Mouse (Mus musculus): ENCODE results near the gene Plekhb2.

Plekhb2 gene

DNA sequence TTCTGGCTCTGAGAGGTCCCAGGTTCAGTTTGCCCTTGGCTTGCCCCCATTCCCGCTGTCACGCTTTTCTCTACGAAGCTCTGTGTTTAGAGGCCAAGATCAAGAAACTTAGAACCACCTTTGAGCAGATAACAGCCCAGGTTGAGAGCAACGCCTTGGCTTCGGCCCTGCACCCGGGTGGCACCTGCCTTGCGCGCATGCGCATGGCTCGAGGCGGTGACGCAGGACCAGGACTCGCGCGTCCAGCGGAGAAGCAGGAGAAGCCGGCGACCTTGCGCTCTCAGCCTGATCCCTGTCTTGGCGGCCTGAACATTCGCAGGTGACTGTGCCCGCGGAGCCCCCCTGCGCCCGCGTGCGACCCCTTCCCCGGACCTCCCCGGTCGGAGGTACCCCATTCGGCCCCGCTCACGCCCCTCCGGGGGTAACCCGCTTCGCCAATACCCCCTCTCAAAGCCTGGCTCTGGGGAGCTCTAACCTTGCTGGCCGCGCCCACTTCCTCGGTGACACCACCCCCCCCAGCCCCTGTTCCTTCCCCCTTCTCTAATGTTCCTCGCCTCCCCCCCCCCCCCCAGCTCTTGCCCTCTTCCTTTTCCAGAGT is at the start of gene Plekhb2:
Gene Plekhb2, plus strand, starts transcription at position 232 of the 598 bp plus-strand sequence.
- peak; percentile 93 for DNase-seq (ENCODE audit: low read depth, low spot score)

DNA sequence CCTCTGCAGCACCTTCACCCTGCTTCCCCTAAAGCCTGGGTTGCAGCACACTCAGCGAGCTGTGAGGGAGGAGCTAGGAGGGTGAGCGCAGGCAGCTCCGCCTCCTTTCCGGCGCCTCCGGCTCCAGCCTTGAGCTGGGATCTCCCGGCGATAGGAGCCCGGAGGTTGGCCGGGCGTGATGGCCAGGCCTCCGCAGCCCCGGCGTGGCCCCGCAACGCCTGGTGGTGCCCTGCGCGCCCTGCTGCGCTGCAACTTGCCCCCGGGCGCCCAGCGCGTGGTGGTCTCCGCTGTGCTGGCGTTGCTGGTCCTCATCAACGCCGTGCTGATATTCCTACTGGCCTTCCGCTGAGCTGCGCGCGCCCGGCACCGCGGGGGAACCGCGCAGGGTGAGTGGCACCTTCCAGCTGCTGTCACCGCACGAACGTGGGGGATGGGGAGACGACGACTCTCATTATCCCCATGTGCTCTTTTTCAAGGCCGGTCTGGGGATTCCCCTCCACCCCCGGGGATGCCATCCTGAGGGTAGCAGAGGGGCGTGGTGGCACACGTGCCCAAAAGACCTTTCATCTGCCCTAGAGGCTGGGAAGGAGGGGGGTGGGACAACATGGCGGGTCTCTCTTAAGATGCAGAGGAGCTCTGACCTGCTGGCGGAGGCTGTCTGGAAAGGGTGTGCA is 48.0 kb upstream of the Plekhb2 start:
- DNase-seq (ENCODE audit: low read depth, low spot score): peak; percentile 79

DNA sequence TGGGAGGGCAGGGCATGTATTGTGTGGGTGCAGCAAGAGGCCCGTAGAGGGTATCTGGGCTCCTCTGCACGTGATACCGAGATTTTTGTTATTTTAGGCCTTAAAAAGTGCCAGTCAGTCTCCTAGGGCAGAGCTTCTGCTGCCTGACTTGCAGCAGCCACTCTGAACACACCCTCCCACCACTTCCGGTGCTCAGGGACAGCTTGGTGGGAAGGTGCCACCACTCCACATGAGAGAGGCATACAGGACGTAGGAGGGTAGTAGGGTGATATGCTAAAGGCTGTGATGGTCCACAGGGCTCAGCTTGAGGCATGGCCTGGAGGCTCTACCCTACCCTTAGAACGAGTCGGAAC is 47.5 kb upstream of the Plekhb2 start:
- DNase-seq (ENCODE audit: low read depth, low spot score): peak; percentile 57

DNA sequence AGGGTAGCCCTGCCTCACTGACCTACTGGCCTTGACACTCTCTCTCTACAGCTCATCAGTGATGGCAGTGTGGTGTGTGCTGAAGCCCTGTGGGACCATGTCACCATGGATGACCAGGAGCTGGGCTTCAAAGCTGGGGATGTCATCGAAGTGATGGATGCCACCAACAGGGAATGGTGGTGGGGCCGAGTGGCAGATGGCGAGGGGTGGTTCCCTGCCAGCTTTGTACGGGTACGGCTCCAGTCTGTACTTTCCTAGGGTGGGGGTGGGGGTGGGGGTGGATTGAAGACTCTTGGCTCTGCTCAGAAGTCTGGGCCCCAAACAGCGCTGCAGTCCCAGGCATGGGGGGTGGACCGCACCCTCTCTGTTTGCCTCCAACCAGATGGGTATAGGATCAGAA is 44.9 kb upstream of the Plekhb2 start:
- no peak for DNase-seq (ENCODE audit: low read depth, low spot score)

DNA sequence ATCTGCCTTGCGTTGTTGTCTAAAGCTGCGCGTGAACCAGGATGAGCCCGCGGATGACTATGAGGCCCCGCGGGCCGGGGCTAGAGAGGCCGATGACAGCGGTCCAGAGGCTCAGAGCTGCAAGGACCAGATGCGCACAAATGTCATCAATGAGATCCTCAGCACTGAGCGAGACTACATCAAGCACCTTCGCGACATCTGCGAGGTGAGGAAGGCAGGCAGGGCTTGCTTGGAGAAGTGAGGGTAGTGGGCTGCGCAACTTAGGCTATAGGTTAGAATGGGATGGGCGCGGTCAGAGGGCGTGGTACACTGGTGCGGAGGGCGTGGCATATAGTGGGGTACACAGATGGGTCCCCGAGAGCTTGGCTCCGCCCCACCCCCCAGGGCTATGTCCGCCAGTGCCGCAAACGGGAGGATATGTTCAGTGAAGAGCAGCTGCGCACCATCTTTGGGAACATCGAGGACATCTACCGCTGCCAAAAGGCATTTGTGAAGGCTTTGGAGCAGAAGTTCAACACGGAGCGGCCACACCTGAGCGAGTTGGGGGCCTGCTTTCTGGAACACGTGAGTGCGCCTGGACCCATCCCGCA is 43.8 kb upstream of the Plekhb2 start:
- DNase-seq (ENCODE audit: low read depth, low spot score): no peak

DNA sequence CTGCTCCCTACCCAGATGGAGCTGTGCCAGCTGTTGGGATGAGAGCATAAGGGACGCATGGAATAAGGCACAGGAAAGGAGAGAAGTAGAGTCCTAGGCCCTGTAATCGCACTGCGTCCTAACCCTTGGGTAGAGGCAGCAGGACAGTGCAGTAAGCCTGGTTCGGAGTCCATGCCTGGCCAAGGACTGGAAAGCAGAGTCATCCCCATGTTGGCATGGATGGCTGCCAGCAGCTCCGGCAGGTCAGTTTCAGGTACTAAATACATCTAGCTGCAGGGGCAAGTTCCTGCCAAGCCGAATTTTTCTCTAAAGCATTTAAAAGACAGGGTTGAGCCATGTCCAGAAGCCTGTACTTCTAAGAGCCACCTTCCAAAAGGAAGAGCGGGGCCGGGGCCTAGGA is 41.3 kb upstream of the Plekhb2 start:
- DNase-seq (ENCODE audit: low read depth, low spot score): no peak

DNA sequence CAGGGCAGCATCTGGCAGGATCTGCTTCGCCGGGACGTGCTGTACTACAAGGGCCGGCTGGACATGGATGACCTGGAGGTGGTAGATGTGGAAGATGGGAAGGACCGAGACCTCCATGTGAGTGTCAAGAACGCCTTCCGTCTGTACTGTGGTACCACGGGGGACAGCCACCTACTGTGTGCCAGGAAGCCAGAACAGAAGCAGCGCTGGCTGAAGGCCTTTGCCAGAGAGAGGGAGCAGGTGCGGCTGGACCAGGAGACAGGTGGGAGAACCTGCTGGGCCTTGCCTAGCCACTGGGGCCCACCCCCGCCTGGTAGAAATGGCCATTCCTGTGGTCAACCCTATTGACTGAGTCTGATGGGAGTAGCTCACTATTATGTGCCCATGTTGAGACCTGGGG is 39.5 kb upstream of the Plekhb2 start:
- no peak for DNase-seq (ENCODE audit: low read depth, low spot score)

DNA sequence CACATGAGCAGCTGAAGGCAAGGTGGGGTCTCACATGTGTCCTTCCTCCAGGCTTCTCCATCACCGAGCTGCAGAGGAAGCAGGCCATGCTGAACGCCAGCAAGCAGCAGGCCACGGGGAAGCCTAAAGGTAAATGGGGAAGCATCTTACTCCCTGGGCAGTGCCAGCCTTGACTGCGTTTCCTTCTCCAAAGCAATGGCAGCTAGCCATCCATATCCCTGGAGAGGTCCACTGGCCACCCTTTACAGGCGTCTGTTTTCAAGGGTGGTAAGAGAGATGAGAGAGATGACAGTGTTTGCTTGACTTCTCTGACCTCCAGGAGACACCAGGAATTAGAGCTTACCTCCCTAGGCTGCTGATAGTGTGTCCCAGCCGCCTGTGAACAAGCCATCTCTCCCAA is 38.7 kb upstream of the Plekhb2 start:
- no peak for DNase-seq (ENCODE audit: low read depth, low spot score)

DNA sequence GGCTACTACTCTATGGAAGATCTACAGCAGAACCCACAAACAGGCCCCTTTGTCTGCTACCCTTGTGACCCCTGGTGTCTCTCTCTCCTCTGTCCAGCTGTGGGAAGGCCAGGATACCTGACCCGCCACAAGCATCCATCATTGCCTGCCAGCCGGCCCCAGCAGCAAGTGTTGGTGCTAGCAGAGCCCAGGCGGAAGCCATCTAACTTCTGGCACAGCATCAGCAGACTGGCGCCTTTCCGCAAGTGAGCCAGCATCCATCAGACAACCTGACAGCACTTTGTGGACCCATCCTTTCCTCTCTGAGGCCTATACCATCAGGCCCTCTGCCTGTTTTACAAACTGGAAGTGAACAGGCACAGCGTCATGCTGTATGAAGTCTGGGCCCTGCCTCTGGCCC is 38.2 kb upstream of the Plekhb2 start:
- no peak for DNase-seq (ENCODE audit: low read depth, low spot score)

DNA sequence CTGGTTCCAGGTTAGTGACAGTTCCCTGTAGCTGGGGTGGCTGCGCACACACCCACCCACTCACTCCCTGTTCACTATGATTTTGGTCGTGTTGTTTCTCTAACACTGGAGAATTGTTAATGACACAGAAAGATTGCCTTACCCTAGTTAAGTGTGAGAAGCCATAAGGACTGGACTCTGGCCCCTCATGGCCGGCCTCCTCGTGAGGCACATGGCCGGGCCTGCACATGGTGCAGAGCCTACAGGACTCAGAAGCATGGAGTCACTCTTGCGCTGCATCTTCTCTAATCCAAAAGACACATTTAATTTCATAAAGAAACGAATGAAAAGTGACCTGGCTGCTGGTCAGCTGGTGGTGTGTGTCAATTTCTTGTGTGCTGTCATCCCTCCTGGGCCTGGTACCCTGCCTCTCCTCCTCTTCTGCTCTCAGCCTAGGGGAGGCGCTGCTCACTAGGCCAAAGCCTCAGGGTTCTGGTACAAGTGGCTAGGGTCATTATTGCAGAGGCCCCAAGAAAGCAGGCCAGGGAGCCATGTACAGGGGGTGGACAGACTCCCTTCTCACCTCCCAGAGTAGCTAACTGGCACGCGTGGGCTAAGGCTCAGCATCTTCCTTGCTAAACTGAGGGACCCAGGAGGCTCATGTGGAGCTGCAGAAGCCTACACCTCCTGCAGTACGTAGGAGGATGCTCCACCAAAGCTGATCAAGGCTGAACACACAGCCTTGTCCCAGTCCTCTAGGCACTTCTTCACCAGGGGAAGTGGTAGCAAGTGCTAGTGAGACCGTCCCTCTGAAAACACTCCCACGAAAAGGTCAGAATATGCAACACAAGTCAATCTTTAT is 37.1 kb upstream of the Plekhb2 start:
- DNase-seq (ENCODE audit: low read depth, low spot score): no peak

DNA sequence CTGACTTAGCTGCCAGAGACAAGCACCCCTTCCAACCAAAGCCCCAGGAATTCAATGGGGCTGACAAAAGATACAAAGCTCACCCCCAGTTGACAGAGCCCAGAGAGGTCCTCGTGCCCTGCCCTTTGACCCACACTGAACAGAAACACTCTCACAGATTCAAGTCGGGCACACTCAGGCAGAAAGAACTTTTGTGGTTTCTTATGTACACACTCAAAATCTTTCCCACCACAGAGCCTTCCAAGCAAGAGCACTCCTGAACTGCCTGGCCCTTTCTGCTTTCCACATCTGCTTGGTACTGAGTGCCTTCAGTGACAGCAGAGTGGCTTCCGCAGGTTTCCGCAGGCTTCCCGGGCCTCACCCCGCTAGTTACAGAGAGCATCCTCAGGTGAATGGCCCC is 33.9 kb upstream of the Plekhb2 start:
- DNase-seq (ENCODE audit: low read depth, low spot score): no peak

DNA sequence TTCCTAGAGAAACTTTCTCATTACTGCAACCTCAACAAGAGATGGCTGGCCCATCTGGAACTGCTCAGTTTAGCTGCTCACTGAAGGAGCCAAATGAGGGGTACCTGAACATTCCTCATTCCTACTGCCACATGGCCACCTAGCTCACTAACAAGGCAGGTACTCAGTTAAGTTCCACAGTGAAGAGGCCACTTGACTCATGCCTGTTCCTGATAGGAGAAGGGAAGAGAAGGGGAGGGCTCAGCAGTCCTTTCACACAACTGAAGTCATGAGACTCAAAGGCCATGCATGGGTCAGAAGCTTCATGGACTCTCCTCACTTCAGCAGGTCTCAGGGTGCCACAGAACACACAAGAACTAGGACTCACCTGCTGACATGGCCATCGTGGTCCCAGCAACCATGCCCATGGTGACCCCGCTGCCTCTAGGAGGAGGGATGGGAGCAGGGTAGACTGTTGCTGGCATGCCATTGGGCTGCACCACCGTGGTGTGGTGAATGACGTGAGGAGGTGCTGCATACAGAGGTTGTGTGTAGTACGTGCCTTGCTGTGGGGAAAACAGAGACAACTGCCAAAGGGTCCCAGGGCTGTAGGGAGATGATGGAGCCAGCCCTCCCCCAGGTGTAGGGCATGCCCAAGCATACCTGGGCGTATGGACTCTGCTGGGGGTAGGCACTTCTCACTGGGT is 30.4 kb upstream of the Plekhb2 start:
- DNase-seq (ENCODE audit: low read depth, low spot score): no peak

DNA sequence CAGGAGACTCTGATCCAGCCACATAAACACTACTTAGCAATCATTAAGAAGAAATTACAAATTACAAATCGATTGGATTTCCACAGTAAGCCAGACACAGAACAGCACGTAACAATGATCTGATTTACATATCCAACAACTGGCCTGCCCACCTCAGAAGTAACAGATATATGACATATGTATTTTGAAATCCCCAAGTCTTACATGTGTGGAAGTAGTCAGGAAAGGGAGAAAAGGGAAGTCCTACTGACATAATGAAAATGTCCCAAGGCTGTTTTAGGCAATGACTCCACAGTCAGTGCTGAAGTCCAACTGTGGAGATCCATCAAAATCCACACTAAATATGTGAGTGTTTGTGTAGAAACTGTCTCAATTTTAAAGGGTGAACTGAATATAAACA is 28.4 kb upstream of the Plekhb2 start:
- DNase-seq (ENCODE audit: low read depth, low spot score): no peak

DNA sequence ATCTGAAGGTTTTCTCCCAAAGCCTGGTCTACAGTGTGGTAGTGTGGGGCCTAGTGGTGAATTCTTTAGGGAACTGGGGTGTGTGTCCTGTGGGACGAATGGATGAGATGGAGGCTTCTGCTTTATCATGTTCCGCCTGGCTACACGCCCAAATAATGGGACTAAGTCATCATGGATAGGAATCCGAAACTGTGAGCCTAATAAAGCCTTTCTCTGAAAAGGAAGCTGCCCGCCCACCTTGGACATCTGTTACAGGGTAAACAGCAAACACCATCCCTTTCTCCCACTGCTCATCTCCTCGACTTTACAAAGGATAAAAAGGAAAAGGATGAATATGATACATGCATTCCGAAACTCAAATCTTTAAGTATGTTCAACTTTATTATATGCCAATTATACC is 27.8 kb upstream of the Plekhb2 start:
- DNase-seq (ENCODE audit: low read depth, low spot score): no peak

DNA sequence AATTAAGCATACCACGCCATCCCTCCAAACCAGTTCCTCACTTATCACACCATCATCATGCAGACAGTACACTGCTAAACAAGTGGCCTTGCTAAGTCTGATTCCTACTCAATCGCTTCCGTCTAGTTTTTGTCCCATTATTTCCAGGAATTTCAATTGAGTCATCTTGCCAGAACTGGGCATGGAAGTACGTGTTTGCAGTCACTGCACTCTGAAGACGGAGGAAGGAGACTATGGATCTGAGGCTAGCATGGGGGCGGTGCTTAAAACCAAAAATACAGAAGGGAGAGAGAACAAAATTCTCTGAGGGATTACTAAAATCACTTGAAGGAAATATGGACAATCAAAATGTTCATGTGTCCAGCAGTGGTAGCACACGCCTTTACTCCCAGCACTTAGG is 27.0 kb upstream of the Plekhb2 start:
- no peak for DNase-seq (ENCODE audit: low read depth, low spot score)

DNA sequence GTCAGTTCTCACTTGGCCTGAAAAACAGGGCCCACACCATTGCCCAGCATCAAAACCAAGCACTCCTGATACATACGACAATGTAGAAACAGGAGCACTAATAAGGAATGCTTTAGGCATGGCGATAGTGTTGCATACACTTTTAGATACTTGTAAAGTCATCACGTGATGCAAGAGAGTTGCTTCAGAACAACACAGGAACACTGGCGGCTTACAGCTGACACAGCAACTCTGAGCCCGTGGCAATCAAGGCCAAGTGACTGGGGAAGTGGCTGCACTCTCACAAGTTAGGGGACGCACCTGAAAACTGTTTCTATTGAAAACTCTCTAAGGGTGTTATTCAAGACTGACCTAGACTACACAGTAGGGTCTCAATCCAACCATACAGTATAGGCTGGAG is 26.4 kb upstream of the Plekhb2 start:
- no peak for DNase-seq (ENCODE audit: low read depth, low spot score)

DNA sequence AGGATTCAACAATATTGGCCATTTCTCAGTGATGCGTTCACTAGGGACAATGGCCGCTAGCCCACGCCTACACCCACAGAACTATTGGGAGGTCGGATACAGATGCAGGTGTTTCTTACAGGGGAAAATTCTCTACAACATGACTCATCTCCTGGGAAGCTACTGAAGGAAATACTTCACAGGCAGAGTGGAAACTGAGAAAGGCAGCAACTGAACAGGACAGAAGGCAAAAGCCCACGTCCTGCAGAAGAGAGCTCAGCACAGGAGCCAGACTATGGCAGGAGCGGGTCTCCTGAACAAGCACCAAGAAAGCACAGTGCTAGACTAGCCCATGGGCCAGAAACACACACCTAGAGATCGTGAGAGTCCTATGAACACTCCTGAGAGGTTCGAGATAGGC is 25.6 kb upstream of the Plekhb2 start:
- DNase-seq (ENCODE audit: low read depth, low spot score): no peak

DNA sequence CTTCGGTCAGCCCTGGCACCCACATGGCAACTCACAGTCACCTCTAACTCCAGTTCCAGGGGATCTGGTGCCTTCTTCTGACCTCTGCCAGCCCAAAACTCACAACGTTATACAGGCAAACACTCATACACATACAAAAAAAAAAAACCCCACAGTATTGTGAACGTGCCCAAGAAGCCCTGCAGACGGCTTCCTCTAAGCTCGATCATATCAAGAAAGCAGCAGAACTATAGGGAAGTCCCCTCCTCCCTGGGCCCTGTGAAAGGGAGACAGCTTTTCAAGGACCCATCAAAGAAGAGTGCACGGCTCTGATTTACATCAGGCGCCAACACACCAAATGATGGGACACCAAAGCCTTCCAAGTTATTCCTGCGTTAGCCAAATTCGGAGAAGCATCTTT is 23.9 kb upstream of the Plekhb2 start:
- no peak for DNase-seq (ENCODE audit: low read depth, low spot score)

DNA sequence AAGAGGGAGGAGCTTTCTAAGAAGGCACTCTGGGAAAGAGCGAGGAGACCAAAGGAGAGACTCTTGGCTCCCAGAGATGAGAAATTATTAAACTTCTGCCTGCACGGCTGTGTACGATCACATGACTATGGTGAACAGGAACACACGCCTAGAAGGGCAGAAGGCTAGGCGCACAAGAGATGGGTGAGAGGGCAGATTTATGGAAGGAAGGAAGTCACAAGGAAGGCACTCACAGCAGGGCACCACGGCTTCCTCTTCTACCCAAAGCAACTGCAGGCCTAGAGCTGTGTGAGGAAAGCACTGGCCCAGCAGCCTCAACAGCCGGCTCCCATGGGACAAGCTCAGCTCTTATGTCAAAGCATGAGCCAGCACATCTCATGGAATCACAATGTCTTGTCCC is 21.9 kb upstream of the Plekhb2 start:
- DNase-seq (ENCODE audit: low read depth, low spot score): no peak

DNA sequence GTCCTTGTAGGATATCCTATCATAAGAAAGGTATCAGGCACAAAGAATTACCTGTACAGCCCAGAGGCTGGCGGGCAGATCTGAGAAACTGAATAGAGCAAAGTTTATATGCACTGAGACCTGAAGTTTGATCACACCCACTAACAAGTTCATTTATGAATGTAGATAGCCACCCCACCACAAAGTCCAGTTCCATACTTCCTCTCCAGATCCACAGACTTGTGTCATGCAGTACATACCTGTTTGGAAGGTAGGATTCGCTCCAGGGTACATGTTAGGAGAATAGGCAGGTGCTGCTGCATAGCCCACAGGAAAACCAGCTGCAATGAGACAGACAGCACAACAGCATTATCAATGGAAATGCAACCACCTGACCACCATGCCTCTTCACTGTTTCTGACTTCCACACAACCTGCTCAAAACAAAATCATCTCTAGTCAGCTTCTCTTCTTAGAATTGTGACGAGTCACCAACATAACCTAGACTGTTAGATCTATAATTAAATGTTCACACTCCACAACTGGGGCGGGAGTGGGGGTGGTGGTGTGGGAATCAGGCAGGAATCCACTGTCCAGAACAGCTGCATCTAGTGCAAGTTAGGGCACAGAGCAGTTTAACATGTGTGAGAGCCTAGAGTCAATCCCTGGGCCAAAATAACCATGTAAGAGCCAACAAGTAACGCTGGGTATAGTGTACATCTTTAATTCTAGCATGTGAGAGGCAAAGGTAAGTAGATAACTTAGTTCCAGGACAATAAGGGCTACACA is 21.1 kb upstream of the Plekhb2 start:
- DNase-seq (ENCODE audit: low read depth, low spot score): no peak

DNA sequence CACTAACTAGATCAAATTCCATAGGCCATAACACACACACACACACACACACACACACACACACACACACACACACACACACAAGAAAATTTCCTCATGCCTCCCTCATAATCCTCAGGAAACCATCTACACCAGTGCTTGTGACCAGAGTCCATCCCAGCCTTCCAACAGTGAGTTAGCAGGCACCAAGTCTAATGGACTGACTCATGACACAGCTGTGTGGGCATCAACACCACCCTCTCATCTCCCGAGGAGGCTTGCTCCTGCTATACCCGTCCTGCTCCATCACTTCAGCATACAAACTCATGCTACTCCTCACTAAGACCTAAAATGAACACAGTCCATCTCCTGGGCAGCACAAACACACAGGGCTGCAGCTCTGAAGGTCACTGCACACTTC is 18.8 kb upstream of the Plekhb2 start:
- DNase-seq (ENCODE audit: low read depth, low spot score): no peak
